In the genomic region with DNA sequence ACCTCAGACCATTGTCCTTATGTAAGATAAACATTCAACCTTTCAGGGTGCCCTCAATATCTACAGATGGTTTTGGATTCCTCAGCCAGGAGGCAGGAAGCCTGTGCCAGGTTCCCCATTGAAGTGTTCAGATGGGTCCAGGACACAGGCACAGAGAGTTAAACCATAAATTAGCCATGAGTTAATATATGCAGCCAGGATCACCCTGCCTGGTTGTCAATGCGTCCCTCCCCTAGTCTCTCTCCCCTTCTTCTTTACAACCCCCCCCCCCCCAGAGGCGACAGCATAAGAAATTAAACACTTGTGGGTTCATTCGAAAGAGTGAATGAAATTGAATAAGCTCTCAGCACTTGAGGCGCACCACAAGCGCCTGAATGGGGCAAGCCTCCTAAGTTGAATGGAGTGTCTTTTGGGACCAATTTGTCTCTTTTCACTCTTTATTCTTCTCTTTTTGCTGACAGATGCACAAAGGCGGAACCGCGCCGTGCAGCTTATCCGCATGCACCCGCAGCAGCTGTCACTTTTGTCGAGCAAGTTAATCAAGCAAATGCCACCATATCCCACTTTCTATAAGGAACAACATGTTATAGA, we compare ENCODE assay signal across 11 mouse cellular contexts. TPM values are rescaled to one million over a fixed set of nuclear protein-coding genes. Genes with fewer than 3 reads are reported as not detected.
A peak's percentile ranks its signal among the peaks of the same experiment; 100 is the strongest.
DNase-seq lines count a peak whose midpoint lies in the region; ATAC-seq and TF ChIP-seq lines count a peak whose summit lies in the region.
"Had no signal": no experiment of that assay in that cellular context is flagged by ENCODE, and none has a peak within 500 bp of the region (broad histone marks: within the 10 kb centered on the region; RNA-seq: fewer than 3 reads in every experiment).

No protein-coding gene starts in this region.

- H3K4me1 ChIP-seq in embryonic facial prominence, embryonic 11.5 days (ENCODE audit: control insufficient read depth, insufficient read depth, low read length) = peaks cover 7% of the 10 kb centered on the region
- peaks cover 10% of the 10 kb centered on the region for H3K4me1 ChIP-seq in hindbrain, embryonic 16.5 days (ENCODE audit: control insufficient read depth, insufficient read depth, low read depth, low read length)
- peaks cover 24% of the 10 kb centered on the region for H3K4me1 ChIP-seq in neural tube, embryonic 12.5 days

- no peak overlapping the region for H3K4me2 ChIP-seq in embryonic facial prominence, embryonic 11.5 days (ENCODE audit: low read depth, low read length)
- no peak overlapping the region for H3K4me2 ChIP-seq in hindbrain, embryonic 16.5 days (ENCODE audit: low read length)
- H3K4me2 ChIP-seq in neural tube, embryonic 12.5 days (replicated peaks) = 0 out of 2 replicates have a peak overlapping the region, but pooled peaks have one; percentile 23

- H3K27me3 ChIP-seq in embryonic facial prominence, embryonic 11.5 days (ENCODE audit: control insufficient read depth, insufficient read depth, low read length) = no peaks in the 10 kb centered on the region; the same call in 1 of the 2 replicates
- peaks cover 2% of the 10 kb centered on the region; the same call in 1 of the 2 replicates for H3K27me3 ChIP-seq in hindbrain, embryonic 16.5 days (replicated peaks; ENCODE audit: control insufficient read depth, insufficient read depth, low read length)
- H3K27me3 ChIP-seq in neural tube, embryonic 12.5 days (replicated peaks) = peaks cover 44% of the 10 kb centered on the region

- intact Hi-C loops in gastrocnemius, adult 2 months (cut with DNase I) = no loop called here

- H3K4me3 ChIP-seq in embryonic facial prominence, embryonic 11.5 days (ENCODE audit: low read depth, low read length) = no peak overlapping the region
- no peak overlapping the region for H3K4me3 ChIP-seq in hindbrain, embryonic 16.5 days (ENCODE audit: low read length)
- H3K4me3 ChIP-seq in neural tube, embryonic 12.5 days = no peak overlapping the region
- no peak overlapping the region for H3K4me3 ChIP-seq in gastrocnemius, adult 2 months
- H3K4me3 ChIP-seq: erythroblast, embryonic 14.5 days had no signal

- no peak overlapping the region for H3K27ac ChIP-seq in embryonic facial prominence, embryonic 11.5 days (replicated peaks; ENCODE audit: low read depth, low read length)
- H3K27ac ChIP-seq in hindbrain, embryonic 16.5 days (ENCODE audit: low read depth, low read length) = no peak overlapping the region
- no peak overlapping the region for H3K27ac ChIP-seq in neural tube, embryonic 12.5 days
- H3K27ac ChIP-seq in gastrocnemius, adult 2 months = no peak overlapping the region

- DNase-seq in frontal cortex, postnatal 10 days (ENCODE audit: low spot score in 2 of 2) = no peak
- DNase-seq in embryonic facial prominence, embryonic 11.5 days (ENCODE audit: low spot score) = peak; percentile 65
- no peak for DNase-seq in gastrocnemius, adult 2 months
- no peak for DNase-seq in kidney, adult 18-20 months
- no peak for DNase-seq in frontal cortex, adult 2 months (ENCODE audit: extremely low spot score in 1 of 2, low spot score in 1 of 2)
- DNase-seq: heart, postnatal 4 days; lung, postnatal 14 days had no signal

- no peaks in the 10 kb centered on the region for H3K9me3 ChIP-seq in embryonic facial prominence, embryonic 11.5 days (replicated peaks; ENCODE audit: control insufficient read depth, low read length)
- no peaks in the 10 kb centered on the region for H3K9me3 ChIP-seq in hindbrain, embryonic 16.5 days (ENCODE audit: control insufficient read depth, low read length)
- H3K9me3 ChIP-seq in neural tube, embryonic 12.5 days = no peaks in the 10 kb centered on the region

- no peaks in the 10 kb centered on the region for H3K36me3 ChIP-seq in embryonic facial prominence, embryonic 11.5 days (replicated peaks; ENCODE audit: control insufficient read depth, insufficient read depth, low read depth, low read length)
- H3K36me3 ChIP-seq in hindbrain, embryonic 16.5 days (ENCODE audit: control insufficient read depth, insufficient read depth, low read length) = no peaks in the 10 kb centered on the region
- no peaks in the 10 kb centered on the region for H3K36me3 ChIP-seq in neural tube, embryonic 12.5 days

- TF ChIP-seq CTCF in gastrocnemius, adult 2 months (IDR thresholded peaks at IDR 0.05) = no peak

- ATAC-seq in frontal cortex, adult (ENCODE audit: low TSS enrichment) = peak; percentile 36
- peak; percentile 60; the same call in 1 of the 2 replicates for ATAC-seq in embryonic facial prominence, embryonic 11.5 days (replicated peaks; ENCODE audit: insufficient number of reproducible peaks, low FRiP score, low TSS enrichment, low read depth)
- peak; percentile 72 for ATAC-seq in hindbrain, embryonic 16.5 days
- ATAC-seq in neural tube, embryonic 12.5 days (ENCODE audit: low FRiP score, low read depth) = peak; percentile 89

- H3K9ac ChIP-seq in embryonic facial prominence, embryonic 11.5 days (replicated peaks; ENCODE audit: low read length) = no peak overlapping the region
- H3K9ac ChIP-seq in hindbrain, embryonic 16.5 days (ENCODE audit: low read depth, low read length) = no peak overlapping the region
- no peak overlapping the region for H3K9ac ChIP-seq in neural tube, embryonic 12.5 days

- 38% methylated on average over 12 of the region's 12 CpGs for WGBS in embryonic facial prominence, embryonic 11.5 days
- 15% methylated on average over 12 of the region's 12 CpGs for WGBS in hindbrain, embryonic 16.5 days
- 7% methylated on average over 12 of the region's 12 CpGs for WGBS in neural tube, embryonic 12.5 days

RNA-seq across cellular contexts. Expression of gene Fezf2, which starts 45.4 kb away (rescaled TPM):
- 3.9 and 4.7 TPM in 2 replicates for polyA plus RNA-seq in embryonic facial prominence, embryonic 11.5 days (2014; fragmentation: Nextera tagmentation; extraction: Ambion mirVana)
- polyA plus RNA-seq in hindbrain, embryonic 16.5 days (2015; fragmentation: Nextera tagmentation; extraction: Ambion mirVana) = 0.06 and 2.3 TPM in 2 replicates
- polyA plus RNA-seq in neural tube, embryonic 12.5 days (2016; fragmentation: Nextera tagmentation; extraction: Ambion mirVana) = not detected in 2 replicates
- not detected for total RNA-seq in gastrocnemius, adult 2 months (2021)
- polyA plus RNA-seq in frontal cortex, adult 2 months (2012; rRNA removed) = 15.2 and 17.2 TPM in 2 replicates
- total RNA-seq: heart, postnatal 4 days had no signal
- polyA plus RNA-seq: erythroblast, embryonic 14.5 days had no signal

Comparison
In these comparisons a context has a peak if more than half of its experiments do, and no peak if none do; other contexts are left out.
1. ATAC-seq: peak in every context shown above with its lines; median percentile 89 in neural tube, embryonic 12.5 days; 72 in hindbrain, embryonic 16.5 days; 60 in embryonic facial prominence, embryonic 11.5 days; 36 in frontal cortex, adult.